Mouse (Mus musculus): ENCODE measurements around the gene Anks1. TPM values are rescaled to one million over a fixed set of nuclear protein-coding genes. Genes with fewer than 3 reads are reported as not detected.
"Not testable (repeated sequence)": the region's sequence is repeated elsewhere in the genome, so short reads cannot be mapped to it uniquely, and the experiment has no call there.

Anks1 gene
- total and polyA plus RNA-seq, 2 experiments: 8.8 to 10.0 TPM

- peaks cover 4% of the 10 kb centered on the region for H3K4me1 ChIP-seq (ENCODE audit: control insufficient read depth, insufficient read depth, low read length)
- WGBS: 90% methylated on average over 4 of the region's 4 CpGs
- no peak for DNase-seq (ENCODE audit: extremely low read depth, low read depth, low spot score)
- no peaks in the 10 kb centered on the region for H3K27me3 ChIP-seq (ENCODE audit: control insufficient read depth, insufficient read depth, low read length)
- H3K36me3 ChIP-seq (ENCODE audit: control insufficient read depth, insufficient read depth, low read length): peaks cover 2% of the 10 kb centered on the region; the same call in 1 of the 2 replicates
- H3K79me2 ChIP-seq (ENCODE audit: control insufficient read depth, insufficient read depth, low read length): no peaks in the 10 kb centered on the region
- no peak for TF ChIP-seq CTCF (IDR thresholded peaks at IDR 0.05; ENCODE audit: low read depth, low read length)
- TF ChIP-seq POLR2A (IDR thresholded peaks at IDR 0.05; ENCODE audit: extremely low read depth, insufficient read depth, low read length): no peak
- no peak overlapping the region for H3K27ac ChIP-seq (replicated peaks; ENCODE audit: insufficient read depth, low read depth, low read length)
- no peak overlapping the region for H3K9ac ChIP-seq (ENCODE audit: low read depth, low read length)
- H3K4me3 ChIP-seq (ENCODE audit: insufficient read depth, low read depth, low read length): no peak overlapping the region
Observed at GRCm38 (mm10) chr17:27996320-27996719, 87.2 kb downstream of the Anks1 start.

- Histone ChIP-seq H3K36me3 (ENCODE audit: control insufficient read depth, insufficient read depth, low read length) (peaks cover under 1% of the 10 kb centered on the region; the same call in 1 of the 2 replicates), H3K27me3 (ENCODE audit: control insufficient read depth, insufficient read depth, low read length) (no peaks in the 10 kb centered on the region), H3K9ac (ENCODE audit: low read depth, low read length) (no peak overlapping the region), H3K79me2 (ENCODE audit: control insufficient read depth, insufficient read depth, low read length) (no peaks in the 10 kb centered on the region), H3K27ac (replicated peaks; ENCODE audit: insufficient read depth, low read depth, low read length) (no peak overlapping the region; the same call in 1 of the 2 replicates), H3K4me3 (ENCODE audit: insufficient read depth, low read depth, low read length) (no peak overlapping the region), H3K4me1 (ENCODE audit: control insufficient read depth, insufficient read depth, low read length) (peaks cover 4% of the 10 kb centered on the region)
- DNase-seq (ENCODE audit: extremely low read depth, low read depth, low spot score): no peak
- WGBS: 75% methylated on average over 12 of the region's 12 CpGs
- TF ChIP-seq CTCF (IDR thresholded peaks at IDR 0.05; ENCODE audit: low read depth, low read length) (no peak), POLR2A (IDR thresholded peaks at IDR 0.05; ENCODE audit: extremely low read depth, insufficient read depth, low read length) (no peak)
Observed at GRCm38 (mm10) chr17:27997212-27997611, 88.1 kb downstream of the Anks1 start.

GRCm38 (mm10) chr17:27999683-28000273 is 90.7 kb downstream of the Anks1 start:
- WGBS: 92% methylated on average over 13 of the region's 13 CpGs
- not testable (repeated sequence) for H3K4me1 ChIP-seq (ENCODE audit: control insufficient read depth, insufficient read depth, low read length); DNase-seq (ENCODE audit: extremely low read depth, low read depth, low spot score); H3K4me3 ChIP-seq (ENCODE audit: insufficient read depth, low read depth, low read length); H3K9ac ChIP-seq (ENCODE audit: low read depth, low read length); H3K27me3 ChIP-seq (ENCODE audit: control insufficient read depth, insufficient read depth, low read length); H3K36me3 ChIP-seq (ENCODE audit: control insufficient read depth, insufficient read depth, low read length); H3K27ac ChIP-seq (replicated peaks; ENCODE audit: insufficient read depth, low read depth, low read length); H3K79me2 ChIP-seq (ENCODE audit: control insufficient read depth, insufficient read depth, low read length)

GRCm38 (mm10) chr17:28000389-28000788 is 91.3 kb downstream of the Anks1 start:
- Histone ChIP-seq H3K4me3 (ENCODE audit: insufficient read depth, low read depth, low read length) (no peak overlapping the region), H3K4me1 (ENCODE audit: control insufficient read depth, insufficient read depth, low read length) (peaks cover 4% of the 10 kb centered on the region), H3K79me2 (ENCODE audit: control insufficient read depth, insufficient read depth, low read length) (no peaks in the 10 kb centered on the region), H3K27ac (replicated peaks; ENCODE audit: insufficient read depth, low read depth, low read length) (no peak overlapping the region), H3K36me3 (ENCODE audit: control insufficient read depth, insufficient read depth, low read length) (no peaks in the 10 kb centered on the region), H3K27me3 (ENCODE audit: control insufficient read depth, insufficient read depth, low read length) (no peaks in the 10 kb centered on the region), H3K9ac (ENCODE audit: low read depth, low read length) (no peak overlapping the region)
- no peak for TF ChIP-seq CTCF (IDR thresholded peaks at IDR 0.05; ENCODE audit: low read depth, low read length)
- no peak for TF ChIP-seq POLR2A (IDR thresholded peaks at IDR 0.05; ENCODE audit: extremely low read depth, insufficient read depth, low read length)
- WGBS: 91% methylated on average over 4 of the region's 4 CpGs
- DNase-seq (ENCODE audit: extremely low read depth, low read depth, low spot score): no peak

DNA sequence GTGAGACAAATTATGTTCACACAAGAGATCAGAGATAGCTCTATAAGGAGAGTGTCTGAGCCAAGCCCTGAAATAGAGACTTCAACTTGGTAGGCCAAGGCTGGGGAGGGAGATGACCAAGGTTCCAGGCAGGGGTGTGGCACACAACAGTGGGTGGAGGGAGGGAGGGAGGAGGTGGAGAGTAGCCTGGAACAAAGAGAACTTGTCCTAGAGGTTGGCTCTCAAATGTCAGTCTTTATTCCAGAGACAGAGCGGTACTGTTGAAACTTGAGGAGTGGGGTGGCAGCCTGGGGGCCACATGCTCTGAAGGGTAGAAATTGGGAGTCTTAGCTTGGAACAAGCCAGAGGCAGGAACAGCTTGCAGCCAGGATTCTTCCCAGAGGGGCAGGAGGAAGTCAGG is 91.7 kb downstream of the Anks1 start:
- WGBS: 100% methylated on average over 1 of the region's 1 CpGs
- no peak overlapping the region for H3K4me3 ChIP-seq (ENCODE audit: insufficient read depth, low read depth, low read length)
- no peak for DNase-seq (ENCODE audit: extremely low read depth, low read depth, low spot score)
- H3K4me1 ChIP-seq (ENCODE audit: control insufficient read depth, insufficient read depth, low read length): peaks cover 4% of the 10 kb centered on the region
- H3K27ac ChIP-seq (replicated peaks; ENCODE audit: insufficient read depth, low read depth, low read length): no peak overlapping the region
- TF ChIP-seq CTCF (IDR thresholded peaks at IDR 0.05; ENCODE audit: low read depth, low read length): no peak
- no peak for TF ChIP-seq POLR2A (IDR thresholded peaks at IDR 0.05; ENCODE audit: extremely low read depth, insufficient read depth, low read length)
- H3K27me3 ChIP-seq (ENCODE audit: control insufficient read depth, insufficient read depth, low read length): no peaks in the 10 kb centered on the region
- no peaks in the 10 kb centered on the region for H3K36me3 ChIP-seq (ENCODE audit: control insufficient read depth, insufficient read depth, low read length)
- no peak overlapping the region for H3K9ac ChIP-seq (ENCODE audit: low read depth, low read length)
- no peaks in the 10 kb centered on the region for H3K79me2 ChIP-seq (ENCODE audit: control insufficient read depth, insufficient read depth, low read length)

- Histone ChIP-seq H3K27me3 (ENCODE audit: control insufficient read depth, insufficient read depth, low read length) (no peaks in the 10 kb centered on the region), H3K9ac (ENCODE audit: low read depth, low read length) (no peak overlapping the region), H3K4me3 (ENCODE audit: insufficient read depth, low read depth, low read length) (no peak overlapping the region), H3K4me1 (ENCODE audit: control insufficient read depth, insufficient read depth, low read length) (peaks cover 29% of the 10 kb centered on the region), H3K27ac (replicated peaks; ENCODE audit: insufficient read depth, low read depth, low read length) (no peak overlapping the region), H3K79me2 (ENCODE audit: control insufficient read depth, insufficient read depth, low read length) (0 out of 2 replicates have a peak, but pooled peaks cover 5% of the 10 kb centered on the region), H3K36me3 (ENCODE audit: control insufficient read depth, insufficient read depth, low read length) (no peaks in the 10 kb centered on the region)
- TF ChIP-seq CTCF (IDR thresholded peaks at IDR 0.05; ENCODE audit: low read depth, low read length) (no peak), POLR2A (IDR thresholded peaks at IDR 0.05; ENCODE audit: extremely low read depth, insufficient read depth, low read length) (no peak)
- no peak for DNase-seq (ENCODE audit: extremely low read depth, low read depth, low spot score)
Observed at GRCm38 (mm10) chr17:28005393-28005792, 96.3 kb downstream of the Anks1 start.

Data from liver, adult 2 months (tissue).